Mouse (Mus musculus): ENCODE measurements around the gene Jaml.

Gene Jaml

DNA sequence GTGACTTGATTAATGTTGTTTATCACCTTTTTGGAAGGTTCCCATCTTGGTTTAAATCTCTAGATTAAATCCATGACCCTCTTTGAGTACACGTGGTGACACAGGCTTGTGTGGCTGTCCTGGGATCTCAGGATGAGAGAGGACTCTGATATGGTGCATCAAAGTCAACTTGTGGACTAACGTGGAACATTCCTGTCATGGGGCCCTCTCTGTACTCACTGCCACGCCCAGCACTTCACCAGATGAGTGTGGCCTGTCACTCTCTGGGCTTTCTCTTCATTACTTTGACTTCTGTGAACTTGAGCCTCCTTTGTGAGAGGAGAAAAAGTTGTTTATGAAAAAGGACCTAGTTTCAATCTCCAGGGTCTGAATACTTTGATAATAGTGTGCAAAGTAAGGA lies 7.2 kb upstream of the Jaml start:
- no peak for DNase-seq (ENCODE audit: extremely low read depth, insufficient read length, low spot score)

DNA sequence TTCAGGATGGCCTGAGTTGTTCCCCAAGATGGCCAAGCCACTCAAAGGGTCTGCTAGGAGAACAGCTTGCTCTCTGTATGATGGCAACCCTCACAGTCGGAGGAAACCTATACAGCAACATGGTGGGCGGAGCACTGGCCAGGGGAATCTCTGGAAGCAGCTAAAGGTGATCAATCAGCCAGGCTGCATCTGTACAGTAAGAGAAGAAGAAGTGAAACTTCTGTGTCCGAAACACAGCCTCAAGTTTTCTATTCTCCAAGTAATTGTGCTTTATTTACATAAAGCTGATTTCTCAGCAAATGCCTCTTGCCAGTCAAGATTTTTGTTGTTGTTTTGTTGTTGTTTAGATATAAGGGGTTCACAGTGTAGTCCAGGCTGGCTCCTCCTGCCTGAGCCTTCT lies 1.1 kb upstream of the Jaml start:
- no peak for DNase-seq (ENCODE audit: extremely low read depth, insufficient read length, low spot score)

DNA sequence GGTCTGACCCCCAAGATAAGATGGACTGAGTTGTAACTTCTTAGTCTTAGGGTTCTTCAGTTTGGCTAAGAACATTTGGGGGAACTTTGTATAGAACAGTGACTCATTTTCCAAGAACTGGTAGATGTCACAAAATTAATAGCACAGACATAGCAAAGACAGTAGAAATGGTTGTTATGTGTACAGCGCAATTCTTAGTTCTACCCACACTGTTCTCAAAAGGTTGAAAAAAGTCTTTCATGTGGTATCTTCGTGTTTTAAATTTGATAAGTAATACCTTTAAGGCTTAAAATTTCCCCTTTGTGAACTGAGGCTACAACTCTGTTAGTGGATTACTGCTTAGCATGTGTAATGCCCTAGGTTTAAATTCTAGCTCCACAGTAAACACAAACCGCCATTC lies 4.1 kb downstream of the Jaml start:
- DNase-seq (ENCODE audit: extremely low read depth, insufficient read length, low spot score): no peak

DNA sequence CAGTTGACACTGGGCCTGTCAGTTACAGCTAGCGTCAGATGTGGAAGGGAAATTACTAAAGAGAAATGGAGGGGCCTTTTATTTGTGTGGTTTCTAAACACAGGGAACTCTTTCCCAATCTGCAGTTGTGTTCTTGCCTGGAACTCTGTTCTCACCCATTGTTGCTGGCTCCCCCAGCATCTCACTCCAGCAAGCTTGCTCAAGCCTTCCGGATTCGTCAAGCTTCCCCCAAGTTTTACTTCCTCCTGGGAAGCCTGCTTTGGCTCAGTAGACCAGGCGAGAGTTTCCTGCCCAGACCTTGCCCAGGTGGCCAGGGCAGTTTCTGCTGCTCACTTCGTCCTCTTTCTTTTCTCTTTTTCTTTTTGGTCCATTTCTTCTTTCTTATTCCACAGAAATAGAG lies 5.6 kb downstream of the Jaml start:
- DNase-seq (ENCODE audit: extremely low read depth, insufficient read length, low spot score): no peak

DNA sequence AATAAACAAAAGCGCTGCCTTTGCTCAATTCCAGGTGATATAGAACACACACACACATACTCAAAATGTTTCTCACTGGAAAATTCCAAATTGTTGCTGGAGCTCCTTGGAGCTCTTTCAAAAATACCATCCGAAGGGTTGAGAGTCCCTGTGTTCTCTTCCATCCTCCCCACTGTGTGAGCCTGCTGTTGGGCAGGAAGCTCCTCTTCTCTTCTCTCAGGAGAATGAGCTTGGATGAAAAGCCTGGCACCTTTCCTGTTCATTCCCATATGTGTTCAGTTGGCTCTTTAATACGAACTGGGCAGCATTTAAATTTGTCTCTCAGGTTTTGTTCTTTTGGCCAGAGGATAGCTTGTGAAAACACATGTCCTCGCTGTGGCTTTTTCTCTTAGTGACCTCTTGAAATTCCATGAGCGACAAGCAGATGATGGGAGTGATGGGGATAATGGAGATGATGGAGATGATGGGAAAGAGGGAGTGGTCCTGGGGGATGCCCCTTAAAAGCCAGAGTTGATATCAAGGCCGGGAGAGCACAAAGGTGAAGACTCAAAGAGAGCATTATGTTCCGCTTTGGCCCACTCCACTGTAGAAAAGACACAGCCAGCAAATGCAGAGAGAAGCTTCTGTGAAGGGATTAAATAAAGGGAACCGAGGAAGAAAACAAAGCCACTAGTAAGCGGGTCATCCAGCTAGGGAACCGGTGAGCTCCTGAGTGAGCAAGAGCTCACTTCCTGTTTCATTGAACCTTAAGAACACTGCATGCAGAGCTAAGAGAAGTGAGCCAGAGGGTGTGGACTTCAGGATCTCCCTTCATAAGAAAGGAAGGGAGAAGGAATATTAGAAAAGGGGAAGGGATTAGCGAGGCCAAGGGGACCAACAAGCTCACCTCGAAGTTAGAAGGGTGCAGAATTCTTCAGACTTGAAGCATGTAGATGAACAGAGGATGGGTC lies 7.0 kb downstream of the Jaml start:
- no peak for DNase-seq (ENCODE audit: extremely low read depth, insufficient read length, low spot score)

DNA sequence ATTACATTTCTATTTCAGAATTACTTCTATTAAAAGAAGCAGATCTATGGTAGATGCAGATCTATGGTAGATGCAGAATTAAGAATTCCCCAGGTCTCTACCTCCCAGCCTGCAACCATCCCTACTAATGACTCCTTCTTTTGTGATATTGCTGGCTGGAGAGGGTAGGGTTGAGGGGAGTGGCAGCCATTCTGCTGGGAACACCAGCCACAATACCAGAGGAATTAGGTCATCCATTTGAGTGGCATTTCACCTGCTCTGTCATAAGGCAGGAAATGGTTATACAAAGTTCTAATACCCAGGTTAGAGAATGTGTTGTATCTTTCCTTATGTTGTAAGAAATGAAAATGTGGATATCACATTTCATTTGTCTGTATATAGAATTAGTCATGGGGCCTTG lies 9.1 kb downstream of the Jaml start:
- DNase-seq (ENCODE audit: extremely low read depth, insufficient read length, low spot score): no peak

DNA sequence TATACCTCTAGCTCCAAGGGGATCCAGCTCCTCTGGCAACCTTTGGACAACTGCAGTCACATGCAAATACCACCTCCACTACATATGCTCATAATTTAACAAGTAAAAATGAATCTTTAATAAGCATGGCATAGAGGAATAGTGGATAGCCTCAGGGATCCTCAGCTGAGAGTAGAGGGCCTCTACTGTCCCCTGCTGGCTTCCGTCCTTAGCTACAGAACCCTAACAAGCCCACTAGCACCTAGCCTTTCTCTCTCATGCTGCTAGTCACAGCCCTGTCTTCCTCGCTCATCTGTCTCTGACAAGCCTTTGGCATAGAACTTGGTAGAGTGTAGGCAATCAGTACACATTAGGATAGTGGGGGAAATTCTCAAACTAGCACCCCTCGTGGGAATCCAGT lies 11.8 kb downstream of the Jaml start:
- DNase-seq (ENCODE audit: extremely low read depth, insufficient read length, low spot score): no peak

DNA sequence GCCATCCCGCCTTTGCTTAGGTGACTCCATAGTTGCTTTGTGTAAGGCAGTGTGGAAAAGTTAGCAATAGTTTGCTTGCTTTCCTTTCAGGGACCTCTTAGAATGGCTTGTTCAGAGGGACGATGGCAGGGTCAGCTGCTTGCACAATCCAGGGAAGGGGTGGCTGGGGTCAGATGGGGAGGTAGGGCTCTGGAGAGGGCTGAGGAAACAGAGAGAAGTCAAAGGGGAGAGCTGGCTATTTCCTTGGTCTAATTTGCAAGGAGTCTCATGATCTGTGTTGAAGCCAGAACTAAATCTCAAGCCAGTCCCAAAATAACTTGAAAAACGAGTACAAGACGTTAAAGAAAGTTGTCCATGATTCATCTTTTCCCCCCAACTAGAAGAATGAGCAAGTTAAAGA lies 13.7 kb downstream of the Jaml start:
- DNase-seq (ENCODE audit: extremely low read depth, insufficient read length, low spot score): no peak

DNA sequence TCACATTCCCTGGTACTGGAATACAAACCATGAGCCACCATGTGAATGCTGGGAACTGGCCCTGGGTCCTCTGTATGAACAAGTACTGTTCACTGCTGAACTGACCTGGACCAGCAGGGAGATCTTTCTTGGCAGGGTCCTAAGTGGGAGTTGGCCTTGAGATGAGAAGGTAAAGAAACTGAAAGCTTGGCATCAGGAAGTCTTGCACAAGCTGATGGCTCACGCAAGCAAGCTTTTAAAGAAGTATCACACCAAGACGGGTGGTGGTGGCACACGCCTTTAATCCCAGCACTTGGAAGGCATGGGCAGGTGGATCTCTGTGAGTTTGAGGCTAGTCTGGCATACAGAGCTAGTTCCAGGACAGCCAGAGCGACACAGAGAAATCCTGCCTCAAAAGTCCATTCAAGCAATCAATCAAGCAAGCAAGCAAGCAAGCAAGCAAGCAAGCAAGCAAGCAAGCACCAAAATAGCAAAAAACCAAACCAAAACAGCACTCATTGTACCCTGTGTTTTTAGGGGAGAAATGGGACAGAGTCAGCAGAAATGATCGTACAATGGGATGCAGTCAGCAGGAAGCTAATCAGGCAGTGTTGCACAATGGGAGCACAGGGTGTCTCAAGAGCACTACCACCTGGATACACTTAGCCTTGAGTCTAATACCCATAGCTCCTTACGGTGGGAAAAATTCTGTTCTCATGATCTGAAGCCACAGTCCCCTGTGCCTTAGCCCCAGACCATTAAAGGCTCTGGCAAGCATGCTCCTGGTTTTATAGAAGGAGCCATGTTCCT lies 16.4 kb downstream of the Jaml start:
- no peak for DNase-seq (ENCODE audit: extremely low read depth, insufficient read length, low spot score)

DNA sequence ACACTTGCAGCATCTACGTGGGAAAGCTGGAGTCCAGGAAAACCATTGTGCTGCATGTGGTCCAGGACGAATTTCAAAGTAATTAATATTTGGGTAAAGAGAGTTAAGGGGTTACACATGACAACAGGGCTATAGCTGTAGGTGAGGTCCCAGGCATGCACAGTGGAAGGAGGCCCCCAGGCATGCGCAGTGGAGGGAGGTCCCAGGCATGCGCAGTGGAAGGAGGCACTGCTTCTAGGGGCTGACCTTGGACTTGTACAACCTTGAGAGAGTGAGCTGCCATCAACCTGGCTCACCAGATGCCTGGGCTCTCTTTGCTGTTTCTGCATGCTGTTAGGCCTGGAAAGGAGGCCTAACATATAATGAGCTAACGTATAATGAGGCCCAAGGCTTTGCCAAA lies 18.9 kb downstream of the Jaml start:
- no peak for DNase-seq (ENCODE audit: extremely low read depth, insufficient read length, low spot score)

DNA sequence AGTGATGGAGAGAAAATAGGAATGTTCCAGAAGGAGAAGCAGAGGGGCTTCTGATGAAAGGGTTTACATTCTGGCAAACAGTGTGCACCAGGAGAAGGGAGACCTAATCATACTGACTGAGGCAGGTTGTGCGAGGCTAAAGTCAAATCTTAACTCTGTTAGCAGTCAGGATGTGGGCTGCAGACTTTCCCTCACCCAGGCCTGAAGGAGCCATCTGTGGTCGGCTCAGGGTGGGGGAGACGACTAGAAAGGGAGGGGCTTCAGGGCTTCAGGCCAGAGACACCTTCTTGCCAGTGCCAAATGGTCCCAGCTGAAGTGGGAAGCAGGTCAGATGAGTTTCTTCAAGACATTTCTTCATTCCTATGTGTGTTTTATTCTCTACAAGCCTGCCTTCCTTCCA lies 19.4 kb downstream of the Jaml start:
- DNase-seq (ENCODE audit: extremely low read depth, insufficient read length, low spot score): no peak

DNA sequence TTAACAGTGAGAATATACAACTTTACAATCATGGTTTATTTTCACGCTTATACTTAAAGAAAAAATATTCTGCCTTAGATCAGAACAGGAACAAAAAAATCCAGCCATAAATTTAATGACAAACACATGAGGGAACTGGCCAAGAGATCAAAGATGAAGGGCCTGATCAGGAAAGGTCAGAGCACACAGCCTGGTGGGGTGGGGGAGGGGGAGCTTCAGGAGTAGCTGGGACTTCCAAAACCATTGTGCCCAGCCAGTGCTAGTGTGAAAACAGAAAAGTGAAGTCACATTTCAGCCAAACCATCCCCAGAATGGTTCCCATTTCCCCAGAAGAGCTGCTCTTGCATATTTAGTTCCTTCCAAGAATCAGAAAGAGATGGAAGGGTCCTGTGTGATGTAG lies 23.5 kb downstream of the Jaml start:
- no peak for DNase-seq (ENCODE audit: extremely low read depth, insufficient read length, low spot score)

DNA sequence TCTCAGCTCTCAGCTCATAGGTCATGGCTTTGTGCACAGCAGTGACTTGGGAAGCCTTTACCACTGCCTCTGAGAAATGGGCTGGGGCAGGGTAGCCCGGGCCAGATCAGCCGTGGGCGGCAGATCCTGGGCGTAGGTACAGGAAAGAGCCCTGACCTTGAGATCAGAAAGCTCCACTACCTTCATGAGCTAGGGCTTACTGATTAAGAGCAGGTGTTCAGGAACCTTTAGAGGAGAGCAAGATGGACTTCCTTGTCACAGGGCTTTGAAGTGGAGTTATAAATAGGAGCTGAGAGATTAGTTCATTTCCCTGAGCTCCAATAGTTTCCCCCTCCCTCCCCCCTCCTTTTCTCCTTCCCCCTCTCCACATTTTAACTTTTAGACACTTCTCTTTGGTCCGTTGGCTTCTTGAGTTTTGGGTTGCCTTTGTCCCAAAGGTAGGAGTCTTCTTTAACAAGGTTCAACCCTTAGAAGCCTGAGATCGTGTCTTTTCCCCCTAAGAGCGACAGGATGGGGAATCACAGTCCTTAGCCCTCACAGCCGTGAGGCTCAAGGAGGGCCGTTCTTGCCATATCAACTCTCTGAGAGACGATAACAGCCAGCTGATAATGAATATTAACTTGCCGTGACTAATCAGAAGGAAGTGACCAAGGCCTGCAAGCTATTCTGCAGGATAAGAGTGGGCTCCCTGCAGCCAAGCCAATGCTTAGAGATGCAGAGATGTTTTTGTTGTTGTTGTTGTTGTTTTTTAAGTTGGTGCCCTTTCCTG lies 24.4 kb downstream of the Jaml start:
- no peak for DNase-seq (ENCODE audit: extremely low read depth, insufficient read length, low spot score)

DNA sequence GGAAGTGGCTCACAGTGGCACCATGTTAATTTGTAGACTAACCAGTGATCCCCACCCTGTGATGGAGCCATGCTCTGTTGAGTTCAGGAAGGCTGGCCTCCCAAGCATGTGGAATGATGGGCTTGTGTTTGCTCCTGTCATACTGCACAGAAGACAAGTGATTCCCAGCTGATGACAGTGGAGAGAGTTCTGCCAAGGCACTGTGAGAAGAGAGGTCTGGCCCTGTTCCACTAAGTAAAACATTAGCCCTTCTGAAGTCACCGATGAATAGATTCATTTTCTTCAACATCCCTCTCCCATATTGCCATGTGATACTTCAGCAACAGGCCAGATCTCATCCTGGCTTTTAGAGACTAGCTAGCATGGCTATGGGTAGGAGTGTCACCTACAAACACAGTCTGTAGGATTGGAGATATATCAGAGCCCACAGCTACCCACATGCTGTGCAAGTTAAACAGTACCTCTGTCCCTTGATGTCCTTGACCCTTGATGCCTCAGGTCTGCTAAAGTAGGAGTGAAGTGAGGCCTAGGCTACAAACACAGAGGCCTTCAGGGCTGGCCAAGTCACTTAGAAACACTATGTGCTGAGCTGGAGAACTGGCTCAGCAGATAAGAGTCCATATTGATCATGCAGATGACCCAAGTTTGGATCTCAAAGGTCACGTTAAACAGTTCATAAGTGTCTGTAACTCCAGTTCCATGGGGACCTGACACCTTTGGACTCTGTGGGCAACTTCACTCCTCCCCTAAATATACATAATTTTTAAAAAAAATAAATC lies 26.8 kb downstream of the Jaml start:
- DNase-seq (ENCODE audit: extremely low read depth, insufficient read length, low spot score): no peak

DNA sequence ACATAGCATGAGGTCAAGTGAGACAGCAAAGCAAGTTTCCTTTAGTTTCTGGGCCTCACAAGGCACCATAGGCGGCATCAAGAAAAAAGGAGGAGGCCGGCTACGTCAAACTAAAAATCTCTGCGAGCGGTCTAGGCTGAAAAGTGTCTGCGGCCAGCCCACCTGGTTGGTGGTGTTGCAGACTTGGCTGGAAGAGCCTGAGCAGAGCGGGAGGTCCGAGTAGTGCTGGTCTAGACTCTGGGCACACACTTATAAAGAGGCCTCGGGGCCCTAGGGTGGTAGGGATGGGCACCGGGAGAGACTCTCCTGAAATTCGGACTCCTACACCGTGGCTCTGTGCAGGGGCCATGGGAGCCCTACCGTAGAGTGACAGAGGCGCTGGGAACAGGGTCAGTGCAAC lies 36.7 kb downstream of the Jaml start:
- no peak for DNase-seq (ENCODE audit: extremely low read depth, insufficient read length, low spot score)

DNA sequence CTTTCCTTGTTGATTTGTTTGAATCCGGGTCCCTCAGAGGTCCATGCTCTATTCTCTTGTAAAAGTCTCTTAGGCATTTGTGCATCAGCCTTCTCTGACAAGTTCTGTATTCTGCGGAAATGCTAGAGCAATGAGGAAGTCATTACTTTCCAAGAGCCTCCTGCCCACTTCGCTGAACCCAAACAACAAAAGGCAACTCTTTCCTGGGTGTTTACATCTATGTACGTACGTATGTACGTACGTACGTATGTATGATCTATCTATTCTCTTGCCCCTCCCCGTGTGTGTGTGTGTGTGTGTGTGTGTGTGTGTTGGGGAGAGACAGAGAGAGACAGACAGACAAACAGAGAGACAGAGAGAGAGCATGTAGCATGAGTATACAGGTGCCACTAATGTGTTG lies 37.8 kb downstream of the Jaml start:
- no peak for DNase-seq (ENCODE audit: extremely low read depth, insufficient read length, low spot score)

DNA sequence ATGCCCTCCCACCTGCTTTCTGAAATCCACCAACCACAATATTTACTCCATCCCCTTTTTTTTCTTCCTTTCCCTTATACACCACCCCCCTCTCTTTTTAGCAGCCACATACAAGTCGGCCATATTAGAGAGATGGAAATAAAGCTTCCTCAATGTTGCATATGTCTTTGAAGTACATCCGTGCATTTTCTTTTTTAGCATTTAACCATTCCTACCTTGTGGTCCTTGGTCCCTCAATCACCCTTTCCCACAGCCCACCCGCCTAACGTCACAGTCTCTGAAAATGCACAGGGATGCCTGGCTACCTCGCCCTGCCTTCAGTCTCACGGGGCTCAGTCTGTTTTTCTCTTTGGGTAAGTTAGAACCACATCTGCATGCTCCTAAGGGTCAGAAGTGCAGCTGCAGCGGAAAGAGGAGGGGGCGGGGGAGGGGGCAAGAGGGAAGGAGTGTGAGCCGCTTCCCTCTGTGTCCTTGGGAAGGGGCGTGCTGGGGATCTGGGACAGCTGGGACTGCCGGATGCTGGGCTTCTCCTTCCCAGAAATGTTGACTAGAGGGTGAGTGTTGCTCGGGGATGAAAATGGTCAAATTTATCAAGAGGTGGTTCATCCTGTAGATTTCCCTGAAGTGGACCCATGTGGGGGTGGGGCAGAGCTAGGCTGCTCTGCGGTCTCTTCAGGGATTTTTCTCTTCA lies 38.9 kb downstream of the Jaml start, which contains the start of gene Scn2b:
Gene Scn2b, plus strand, starts transcription at position 42 of the 691 bp plus-strand sequence.
- DNase-seq (ENCODE audit: extremely low read depth, insufficient read length, low spot score): no peak

DNA sequence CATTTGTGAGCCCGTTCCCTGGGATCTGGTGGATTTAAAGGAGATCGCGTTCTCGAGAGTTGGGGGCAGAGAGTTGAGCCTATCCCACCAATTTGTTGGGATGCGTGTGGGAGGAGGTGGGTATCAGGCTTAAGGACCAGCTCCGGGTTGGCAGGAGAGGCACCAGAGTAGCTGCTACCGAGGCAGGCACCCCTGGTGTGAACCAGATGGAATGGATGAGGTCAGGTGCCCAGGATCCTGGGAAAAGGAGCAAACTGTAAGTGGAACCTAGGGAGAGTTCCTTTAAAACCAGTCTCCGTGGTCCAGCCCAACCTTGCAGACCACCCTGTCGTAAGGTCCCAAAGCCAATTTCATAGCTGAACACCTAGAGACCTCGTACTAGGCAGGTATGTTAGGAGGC lies 39.6 kb downstream of the Jaml start:
- DNase-seq (ENCODE audit: extremely low read depth, insufficient read length, low spot score): no peak

DNA sequence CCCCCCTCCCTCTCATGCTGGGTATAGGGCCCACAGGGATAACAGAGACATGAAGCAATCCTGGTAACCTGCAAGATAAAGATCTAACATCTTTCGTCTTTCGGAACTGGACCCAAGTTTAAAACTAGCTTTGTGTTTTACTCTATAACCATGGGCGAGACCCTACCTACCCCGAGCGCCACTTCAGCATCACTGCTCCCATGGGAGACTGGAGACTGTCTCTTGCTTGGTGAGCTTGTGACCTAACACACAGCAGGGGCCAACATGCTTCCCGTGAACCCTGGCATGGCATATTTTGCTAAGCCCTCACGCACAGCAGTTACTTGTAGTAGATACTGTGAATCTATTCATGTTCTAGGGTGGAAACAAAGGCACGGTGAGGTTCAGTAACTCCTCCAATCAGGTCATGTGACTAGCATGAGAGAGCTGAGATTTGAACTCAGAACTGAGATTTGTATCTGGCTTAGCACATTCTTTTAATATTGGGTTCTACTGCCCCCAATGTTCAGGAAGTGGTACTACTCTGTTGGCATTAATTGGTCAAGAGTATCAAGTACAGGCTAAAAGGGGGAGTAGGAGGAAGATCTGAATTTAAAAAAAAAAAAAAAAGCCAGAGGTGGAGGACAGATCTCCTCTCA lies 40.5 kb downstream of the Jaml start:
- DNase-seq (ENCODE audit: extremely low read depth, insufficient read length, low spot score): no peak
